Mouse (Mus musculus): ENCODE data around the gene Cacnb1. TPM values are rescaled to one million over a fixed set of nuclear protein-coding genes. Genes with fewer than 3 reads are reported as not detected.

Cacnb1 gene
- polyA plus RNA-seq, 1 experiment from 2014 or later, result 51.8 TPM

DNA sequence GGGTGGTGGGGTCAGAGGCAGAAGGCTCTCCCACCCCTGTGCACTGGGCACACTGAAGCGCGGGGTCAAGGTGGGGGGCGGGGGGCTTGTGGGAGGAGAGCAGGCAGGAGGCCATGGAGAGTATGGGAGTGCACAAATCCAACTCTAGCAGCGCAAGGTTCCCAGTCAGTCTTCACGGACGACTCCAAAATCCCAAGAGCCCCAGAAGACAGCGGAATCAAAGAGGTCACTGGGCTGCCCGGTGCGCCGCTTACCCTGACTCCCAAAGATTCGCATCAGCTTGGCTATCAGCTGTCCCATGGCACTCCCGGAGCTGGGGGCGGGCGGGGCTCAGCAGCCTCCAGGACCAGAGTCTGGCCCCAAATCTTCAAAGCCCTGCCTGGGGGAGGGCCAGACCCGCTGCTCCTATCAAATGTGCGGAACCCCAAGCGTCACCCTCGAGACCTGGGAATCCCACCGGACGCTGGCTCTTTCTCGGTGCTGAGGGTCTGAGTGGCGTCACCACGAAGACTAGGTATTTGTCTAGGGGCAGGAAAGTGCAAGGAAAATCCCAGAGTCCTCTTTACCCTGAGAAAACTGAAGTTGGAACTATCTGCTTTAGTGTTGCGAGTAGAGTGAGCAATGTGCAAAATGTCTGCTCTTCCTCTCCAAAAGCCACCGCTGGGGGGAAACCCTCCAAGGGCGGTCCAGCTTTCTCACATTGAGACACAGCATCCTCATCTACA is 27.1 kb downstream of the Cacnb1 start, which contains the start of gene Arl5c:
Gene Arl5c (minus strand): TSS at position 618 of the 725 bp plus-strand sequence.
- 2% methylated on average over 26 of the region's 26 CpGs for WGBS
- Histone ChIP-seq H3K27me3 (peaks cover 18% of the 10 kb centered on the region), H3K36me3 (no peaks in the 10 kb centered on the region), H3K4me1 (replicated peaks) (peaks cover 19% of the 10 kb centered on the region), H3K4me3 (replicated peaks) (peak within 1 kb of the TSS; percentile 44), H3K9me3 (no peaks in the 10 kb centered on the region), H3K9ac (replicated peaks) (peak within 1 kb of the TSS; percentile 65), H3K4me2 (replicated peaks) (peak within 1 kb of the TSS; percentile 79), H3K27ac (no peak within 1 kb of the TSS)
- ATAC-seq, result peak; percentile 41

DNA sequence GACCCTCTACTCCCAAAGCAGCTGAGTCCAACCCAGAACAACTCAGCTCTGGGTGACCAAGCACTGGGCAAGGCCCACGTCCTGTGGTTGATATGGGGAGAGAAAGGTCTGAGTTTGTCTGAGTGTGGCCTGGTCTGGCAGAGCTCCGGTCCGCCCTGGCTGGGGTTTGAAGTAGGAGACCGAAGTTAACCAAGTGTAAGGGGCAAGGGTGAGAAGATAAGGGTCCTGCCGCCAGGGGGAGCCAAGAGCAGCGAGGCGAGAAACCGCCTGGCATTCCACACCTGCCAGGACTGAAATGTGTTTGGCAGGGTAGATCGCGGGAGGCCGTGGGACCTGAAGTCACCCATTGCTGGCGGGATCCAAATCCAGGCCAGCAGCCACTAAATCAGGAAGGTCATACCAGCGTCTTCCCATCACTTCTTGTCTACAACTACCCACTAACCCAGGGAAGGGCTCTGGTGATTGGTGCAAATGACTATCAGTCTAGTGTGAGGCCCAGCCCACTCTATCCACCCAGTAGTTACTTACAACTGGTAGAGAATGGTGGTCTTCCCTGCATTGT is 28.2 kb downstream of the Cacnb1 start:
- Histone ChIP-seq H3K27ac (no peak overlapping the region), H3K4me1 (replicated peaks) (peaks cover 26% of the 10 kb centered on the region), H3K9me3 (no peaks in the 10 kb centered on the region), H3K9ac (replicated peaks) (peak overlapping the region; percentile 65), H3K27me3 (peaks cover 22% of the 10 kb centered on the region), H3K4me3 (replicated peaks) (peak overlapping the region; percentile 44), H3K4me2 (replicated peaks) (peak overlapping the region; percentile 79), H3K36me3 (no peaks in the 10 kb centered on the region)
- 7% methylated on average over 13 of the region's 13 CpGs for WGBS
- ATAC-seq, result peak; percentile 53

DNA sequence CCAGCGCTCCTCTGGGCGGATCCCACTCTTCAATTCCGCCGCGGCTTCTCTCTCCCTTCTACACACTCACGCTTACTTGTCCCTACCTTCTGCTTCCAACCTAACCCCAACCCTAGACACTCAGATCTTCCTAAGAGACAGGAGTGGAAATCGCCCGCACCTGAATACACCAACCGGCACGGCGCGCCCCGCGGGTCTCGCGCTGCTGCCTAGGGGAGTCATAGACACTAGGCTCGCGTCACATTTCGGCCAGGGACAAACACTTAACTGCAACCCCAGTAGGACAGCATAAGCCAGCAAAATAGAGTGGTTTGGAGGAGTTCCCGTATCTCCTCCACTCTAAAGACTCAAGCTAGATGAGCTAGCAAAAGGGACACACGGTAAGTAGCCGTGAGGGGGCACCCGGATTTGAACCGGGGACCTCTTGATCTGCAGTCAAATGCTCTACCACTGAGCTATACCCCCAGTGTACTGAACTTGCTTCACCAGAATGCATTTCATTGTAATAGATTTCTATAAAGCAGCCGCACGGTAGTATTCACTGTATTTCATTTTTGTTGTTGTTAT is 34.2 kb downstream of the Cacnb1 start:
- Histone ChIP-seq H3K9ac (replicated peaks) (peak overlapping the region; percentile 81), H3K4me2 (replicated peaks) (peak overlapping the region; percentile 85), H3K36me3 (no peaks in the 10 kb centered on the region), H3K27ac (peak overlapping the region; percentile 82), H3K4me3 (replicated peaks) (peak overlapping the region; percentile 90), H3K27me3 (peaks cover 41% of the 10 kb centered on the region), H3K9me3 (no peaks in the 10 kb centered on the region), H3K4me1 (replicated peaks) (peaks cover 32% of the 10 kb centered on the region)
- WGBS, result under 1% methylated on average over 26 of the region's 26 CpGs
- peak; percentile 78 for ATAC-seq

DNA sequence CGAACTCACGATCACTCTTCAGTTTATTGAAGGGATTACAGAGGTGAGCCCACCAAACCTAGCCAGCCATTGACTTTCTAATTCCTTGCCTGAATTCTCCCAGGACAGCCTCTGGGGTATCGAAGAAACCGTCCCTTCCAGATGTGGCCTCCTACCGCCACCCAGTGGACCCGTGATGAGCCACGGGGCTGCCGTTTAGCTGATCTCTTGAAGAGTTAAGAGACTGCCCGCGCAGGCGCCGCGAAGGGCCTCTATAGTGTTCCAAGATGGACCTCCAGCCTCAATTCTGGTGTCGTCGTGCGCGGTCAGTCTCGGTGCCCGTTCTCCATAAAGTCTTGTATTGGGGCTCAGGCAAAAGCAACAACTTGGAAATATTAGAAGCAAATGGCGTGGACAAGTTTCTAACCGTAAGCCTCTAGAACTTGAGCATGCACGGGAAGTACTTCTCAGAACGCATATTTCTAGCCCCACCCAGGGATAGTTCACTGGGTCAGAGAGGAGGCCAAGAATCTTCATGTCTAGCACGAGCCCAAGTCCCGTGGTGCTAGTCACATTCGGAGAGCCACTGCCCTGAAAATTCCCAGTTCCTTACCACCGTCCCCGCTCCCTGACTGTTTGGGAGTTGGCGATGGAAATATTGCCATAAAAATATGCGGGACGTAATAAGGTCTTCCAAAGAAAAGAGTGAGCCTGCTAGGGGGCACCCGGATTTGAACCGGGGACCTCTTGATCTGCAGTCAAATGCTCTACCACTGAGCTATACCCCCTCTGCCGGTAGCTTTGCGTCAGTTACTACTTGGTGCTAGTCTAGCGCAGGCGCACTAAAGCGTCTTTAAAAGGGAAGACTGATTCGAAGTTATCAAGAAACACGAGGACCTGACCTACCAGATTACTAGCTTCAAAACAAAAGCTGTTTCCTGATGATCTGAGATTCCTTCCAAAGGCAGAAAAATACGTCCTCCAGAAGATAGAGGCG is 35.0 kb downstream of the Cacnb1 start:
- Histone ChIP-seq H3K27me3 (peaks cover 41% of the 10 kb centered on the region), H3K9me3 (no peaks in the 10 kb centered on the region), H3K4me1 (replicated peaks) (peaks cover 32% of the 10 kb centered on the region), H3K4me3 (replicated peaks) (peak overlapping the region; percentile 90), H3K36me3 (no peaks in the 10 kb centered on the region), H3K9ac (replicated peaks) (peak overlapping the region; percentile 81), H3K4me2 (replicated peaks) (peak overlapping the region; percentile 85), H3K27ac (peak overlapping the region; percentile 82)
- peak; percentile 84 for ATAC-seq
- WGBS, result under 1% methylated on average over 42 of the region's 42 CpGs

DNA sequence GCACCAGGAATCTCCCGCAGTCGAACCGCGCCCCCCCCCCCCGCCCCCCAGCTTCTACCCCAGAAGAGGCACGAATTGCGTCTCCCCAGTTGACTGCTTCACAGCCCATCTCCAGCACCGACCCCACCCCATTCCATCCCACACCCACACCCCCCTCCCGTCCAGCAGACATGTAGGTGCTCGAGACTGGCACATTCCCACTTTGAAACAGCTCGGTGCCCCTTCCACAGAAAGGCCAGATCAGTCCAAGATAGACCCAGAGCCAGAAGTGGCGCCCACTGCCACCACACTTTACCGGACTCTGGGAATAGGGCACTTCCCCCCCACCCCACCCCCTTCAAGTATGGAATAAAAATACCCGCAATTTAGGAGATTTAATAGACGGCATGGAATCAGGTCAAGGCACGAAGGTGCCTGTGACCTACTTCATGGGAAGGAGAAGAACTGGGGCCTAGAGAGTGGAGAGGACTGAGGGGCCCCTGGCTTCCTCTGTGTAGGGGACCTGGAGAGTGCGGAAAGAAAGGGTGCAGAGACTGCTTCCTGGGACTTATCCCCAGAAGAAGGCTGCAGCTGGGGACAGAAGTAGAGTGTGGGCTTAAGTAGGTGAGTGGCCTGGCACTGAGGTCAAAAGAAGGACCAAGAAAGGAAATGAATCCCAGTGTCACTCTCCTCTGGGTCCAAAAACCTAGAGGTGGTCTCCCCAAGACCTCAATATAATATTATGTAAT is 35.9 kb downstream of the Cacnb1 start:
- Histone ChIP-seq H3K27me3 (peaks cover 41% of the 10 kb centered on the region), H3K27ac (no peak overlapping the region), H3K4me1 (replicated peaks) (peaks cover 32% of the 10 kb centered on the region), H3K4me2 (replicated peaks) (peak overlapping the region; percentile 85), H3K4me3 (replicated peaks) (peak overlapping the region; percentile 90), H3K9ac (replicated peaks) (no peak overlapping the region), H3K36me3 (no peaks in the 10 kb centered on the region), H3K9me3 (no peaks in the 10 kb centered on the region)
- 0 out of 2 replicates have a peak, but pooled peaks have one; percentile 1 for ATAC-seq
- WGBS, result 25% methylated on average over 17 of the region's 17 CpGs

DNA sequence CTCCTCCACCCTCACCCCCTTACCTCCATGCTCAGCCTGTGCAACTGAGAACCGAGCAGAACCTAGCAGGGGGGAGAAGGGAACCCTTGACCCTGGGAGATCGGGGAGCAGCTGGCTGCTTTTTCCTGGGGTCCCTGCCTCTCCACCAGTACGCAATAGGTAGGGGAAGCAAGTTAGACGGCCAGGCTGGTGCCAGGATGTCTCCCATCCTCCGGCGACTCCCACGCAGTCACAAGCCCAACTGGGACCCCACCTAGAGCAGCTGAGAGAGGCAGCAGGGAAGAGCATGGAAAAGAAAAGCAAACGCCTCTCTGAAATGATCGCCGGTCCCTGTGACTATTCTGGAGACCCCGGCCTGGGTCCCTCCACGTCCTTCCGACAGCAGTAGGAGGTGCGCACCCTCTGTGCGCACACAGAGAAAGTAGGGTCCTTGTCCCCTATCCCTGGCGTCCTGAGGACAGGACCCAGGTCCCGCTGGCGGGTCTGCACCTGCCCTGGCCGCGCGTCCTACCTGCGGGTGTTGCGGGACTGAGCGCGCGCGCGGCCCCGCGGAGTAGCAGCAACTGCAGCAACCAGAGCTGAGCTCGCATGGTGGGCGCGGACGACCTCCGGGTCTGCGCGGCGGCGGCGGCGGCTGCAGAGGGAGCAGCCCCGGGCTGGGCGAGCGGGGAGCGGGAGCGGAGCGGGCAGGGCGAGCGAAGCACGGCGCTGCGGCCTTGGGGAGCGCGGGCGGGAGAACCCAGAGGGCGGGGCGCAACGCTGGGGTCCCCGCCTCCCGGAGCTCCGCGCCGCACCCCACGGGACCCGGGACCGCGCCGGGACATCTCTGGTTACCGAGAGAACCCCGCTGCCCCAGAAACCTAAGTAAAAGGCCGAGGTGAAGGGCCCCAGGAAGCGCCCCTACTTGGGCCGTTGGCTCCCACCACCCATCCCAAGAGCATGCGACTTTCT is 36.8 kb downstream of the Cacnb1 start, which contains the start of gene Plxdc1:
Gene Plxdc1 (minus strand): TSS at position 718 of the 951 bp plus-strand sequence.
- H3K4me3 ChIP-seq (replicated peaks), result peak within 1 kb of the TSS; percentile 90
- peaks cover 41% of the 10 kb centered on the region for H3K27me3 ChIP-seq
- no peak for ATAC-seq
- H3K9me3 ChIP-seq, result no peaks in the 10 kb centered on the region
- 3% methylated on average over 61 of the region's 74 CpGs for WGBS
- H3K9ac ChIP-seq (replicated peaks), result peak within 1 kb of the TSS; percentile 61
- peak within 1 kb of the TSS; percentile 85 for H3K4me2 ChIP-seq (replicated peaks)
- H3K27ac ChIP-seq, result no peak within 1 kb of the TSS
- H3K4me1 ChIP-seq (replicated peaks), result peaks cover 32% of the 10 kb centered on the region
- no peaks in the 10 kb centered on the region for H3K36me3 ChIP-seq

DNA sequence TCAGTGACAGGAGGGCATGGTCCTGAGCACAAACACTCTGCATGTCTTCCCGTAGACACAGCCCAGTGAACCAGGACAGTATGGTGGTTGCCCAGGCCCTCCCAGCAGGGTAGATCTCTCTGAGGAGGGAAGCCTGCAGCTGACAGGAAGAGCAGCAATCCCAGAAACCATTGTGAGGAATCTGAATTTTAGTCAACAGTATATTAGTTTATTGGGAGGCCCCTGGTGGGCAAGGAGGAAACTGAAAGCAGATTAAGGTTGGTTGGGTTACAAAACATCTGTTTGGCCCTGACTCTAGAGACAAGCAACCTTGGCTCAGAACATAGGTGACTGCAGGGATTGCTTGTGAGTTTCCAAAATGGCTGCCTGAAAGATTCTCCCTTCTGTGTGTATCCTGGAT is 38.9 kb downstream of the Cacnb1 start:
- 57% methylated on average over 1 of the region's 1 CpGs for WGBS
- Histone ChIP-seq H3K4me3 (replicated peaks) (no peak overlapping the region), H3K27ac (no peak overlapping the region), H3K4me1 (replicated peaks) (peaks cover 17% of the 10 kb centered on the region; the same call in 1 of the 2 replicates), H3K36me3 (no peaks in the 10 kb centered on the region), H3K9ac (replicated peaks) (no peak overlapping the region), H3K27me3 (peaks cover 36% of the 10 kb centered on the region), H3K9me3 (no peaks in the 10 kb centered on the region), H3K4me2 (replicated peaks) (no peak overlapping the region)
- ATAC-seq, result no peak

DNA sequence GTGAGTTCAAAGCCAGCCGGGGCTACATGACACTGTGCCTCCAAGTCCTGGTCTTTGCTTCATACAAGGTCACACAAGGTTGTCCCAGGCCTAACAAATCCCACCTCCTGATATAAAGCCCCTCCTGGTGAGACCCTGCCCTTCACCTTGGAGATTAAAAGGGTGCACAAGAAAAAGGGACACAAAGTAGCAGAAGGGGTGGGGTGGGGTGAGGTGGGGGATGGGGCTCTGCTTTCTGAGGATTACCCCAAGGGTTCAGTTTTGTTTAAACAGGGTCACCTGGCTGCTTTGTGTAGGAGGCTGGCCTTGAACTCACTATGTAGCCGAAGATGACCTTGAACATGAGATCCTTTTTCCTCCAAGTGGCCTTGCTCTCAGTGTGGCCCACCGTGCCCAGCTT is 39.3 kb downstream of the Cacnb1 start:
- Histone ChIP-seq H3K9me3 (no peaks in the 10 kb centered on the region), H3K4me2 (replicated peaks) (no peak overlapping the region), H3K4me1 (replicated peaks) (peaks cover 17% of the 10 kb centered on the region; the same call in 1 of the 2 replicates), H3K4me3 (replicated peaks) (no peak overlapping the region), H3K27ac (no peak overlapping the region), H3K27me3 (peaks cover 36% of the 10 kb centered on the region), H3K36me3 (no peaks in the 10 kb centered on the region), H3K9ac (replicated peaks) (no peak overlapping the region)
- no peak for ATAC-seq
- 90% methylated on average over 3 of the region's 3 CpGs for WGBS

DNA sequence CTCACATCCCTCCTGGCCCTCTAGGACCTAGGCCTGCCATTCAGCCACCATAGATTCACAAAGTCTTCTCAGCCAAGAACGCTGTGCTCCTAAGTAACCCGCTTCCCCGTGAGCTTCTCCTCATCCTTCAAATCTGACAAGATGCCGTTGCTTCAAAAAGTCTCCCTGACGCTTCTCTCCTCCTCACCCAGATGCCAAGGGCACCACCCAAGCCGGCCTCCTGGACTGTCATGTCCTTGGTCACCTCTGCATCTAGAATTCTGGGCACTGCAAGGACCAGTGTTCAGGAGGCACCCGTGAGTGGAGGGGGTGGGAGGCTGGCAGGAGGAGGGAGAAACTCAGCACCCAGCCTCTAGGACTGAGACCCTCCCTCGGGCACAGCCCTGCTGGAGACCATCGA is 40.1 kb downstream of the Cacnb1 start:
- H3K9ac ChIP-seq (replicated peaks), result no peak overlapping the region
- H3K4me2 ChIP-seq (replicated peaks), result no peak overlapping the region
- H3K36me3 ChIP-seq, result no peaks in the 10 kb centered on the region
- H3K4me3 ChIP-seq (replicated peaks), result no peak overlapping the region
- H3K4me1 ChIP-seq (replicated peaks), result peaks cover 15% of the 10 kb centered on the region; the same call in 1 of the 2 replicates
- 91% methylated on average over 9 of the region's 9 CpGs for WGBS
- H3K9me3 ChIP-seq, result no peaks in the 10 kb centered on the region
- H3K27ac ChIP-seq, result no peak overlapping the region
- H3K27me3 ChIP-seq, result peaks cover 36% of the 10 kb centered on the region
- no peak for ATAC-seq

DNA sequence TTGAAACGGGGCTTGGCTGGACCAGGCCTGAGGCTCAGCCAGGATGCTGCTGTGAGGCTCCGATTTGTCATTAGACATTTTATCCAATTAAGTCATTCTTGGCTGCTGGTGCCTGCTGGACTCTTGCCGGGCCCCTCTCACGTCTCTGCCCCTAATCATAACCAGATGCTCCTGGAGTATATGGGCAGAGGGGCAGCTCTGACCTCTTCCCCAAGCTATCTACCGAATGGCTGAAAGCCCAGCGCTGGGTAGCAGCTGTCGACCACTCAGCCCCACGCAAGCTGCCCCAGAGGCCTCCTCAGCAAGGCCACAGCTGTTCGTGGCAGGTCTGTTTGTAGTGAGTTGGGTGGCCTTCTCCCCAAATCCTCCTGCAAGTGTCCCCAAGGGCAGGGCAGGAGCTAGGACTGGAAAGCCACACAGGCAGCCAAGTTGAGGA is 42.3 kb downstream of the Cacnb1 start:
- 72% methylated on average over 9 of the region's 9 CpGs for WGBS
- Histone ChIP-seq H3K4me1 (replicated peaks) (no peaks in the 10 kb centered on the region), H3K9ac (replicated peaks) (no peak overlapping the region), H3K36me3 (no peaks in the 10 kb centered on the region), H3K9me3 (no peaks in the 10 kb centered on the region), H3K27me3 (peaks cover 19% of the 10 kb centered on the region), H3K27ac (no peak overlapping the region), H3K4me3 (replicated peaks) (no peak overlapping the region), H3K4me2 (replicated peaks) (no peak overlapping the region)
- no peak for ATAC-seq
